Mouse (Mus musculus) mesoderm, embryonic 11.5 days (tissue): ENCODE data around the gene Tmem126b.

Experiments used
- DNase-seq: peaks from one replicate; pipeline ENCODE4 v3.0.0-alpha.2; 2012; ENCODE audit warnings: low read depth, low spot score

Tmem126b gene

GRCm38 (mm10) chr7:90475793-90476312 lies at the start of gene Tmem126b:
Gene Tmem126b, minus strand, starts transcription at chr7:90476001.
- peak; percentile 98 for DNase-seq

- peak; percentile 4 for DNase-seq
These were observed 36.5 kb upstream of the Tmem126b start for GRCm38 (mm10) chr7:90512293-90512692.

- no peak for DNase-seq
These were observed 32.3 kb upstream of the Tmem126b start for GRCm38 (mm10) chr7:90508124-90508523.

GRCm38 (mm10) chr7:90482607-90483006 lies 6.8 kb upstream of the Tmem126b start:
- no peak for DNase-seq

GRCm38 (mm10) chr7:90476313-90477245 lies 778 bp upstream of the Tmem126b start, which contains the start of gene Dlg2:
Gene Dlg2, plus strand, starts transcription at chr7:90476672.
- DNase-seq = no peak

GRCm38 (mm10) chr7:90473511-90473910 lies 2.3 kb downstream of the Tmem126b start:
- no peak for DNase-seq

- DNase-seq = no peak
These were observed 14.4 kb downstream of the Tmem126b start for GRCm38 (mm10) chr7:90461441-90461840.

GRCm38 (mm10) chr7:90460930-90461329 lies 14.9 kb downstream of the Tmem126b start:
- no peak for DNase-seq

- DNase-seq = no peak
These were observed 15.5 kb downstream of the Tmem126b start for GRCm38 (mm10) chr7:90460330-90460729.

- no peak for DNase-seq
These were observed 18.3 kb downstream of the Tmem126b start for GRCm38 (mm10) chr7:90457517-90457916.

- peak; percentile 93 for DNase-seq
These were observed 18.8 kb downstream of the Tmem126b start, which contains the start of gene Tmem126a for GRCm38 (mm10) chr7:90456845-90457468. Gene Tmem126a, minus strand, starts transcription at chr7:90457229.

GRCm38 (mm10) chr7:90456149-90456844 lies 19.5 kb downstream of the Tmem126b start:
- no peak for DNase-seq

- no peak for DNase-seq
These were observed 31.6 kb downstream of the Tmem126b start for GRCm38 (mm10) chr7:90444206-90444605.

GRCm38 (mm10) chr7:90443101-90444091 lies 32.4 kb downstream of the Tmem126b start:
- peak; percentile 62 for DNase-seq

GRCm38 (mm10) chr7:90442518-90443080 lies 33.2 kb downstream of the Tmem126b start, which contains the start of gene Crebzf:
Gene Crebzf, plus strand, starts transcription at chr7:90442729.
- DNase-seq = peak; percentile 99

- DNase-seq = no peak
These were observed 33.7 kb downstream of the Tmem126b start for GRCm38 (mm10) chr7:90442070-90442469.

- no peak for DNase-seq
These were observed 35.8 kb downstream of the Tmem126b start for GRCm38 (mm10) chr7:90440044-90440443.

- no peak for DNase-seq
These were observed 43.6 kb downstream of the Tmem126b start for GRCm38 (mm10) chr7:90432221-90432620.

- no peak for DNase-seq
These were observed 48.8 kb downstream of the Tmem126b start for GRCm38 (mm10) chr7:90427006-90427405.
